Mouse (Mus musculus): ENCODE measurements around the gene Ptprn2. TPM values are rescaled to one million over a fixed set of nuclear protein-coding genes. Genes with fewer than 3 reads are reported as not detected.

Gene Ptprn2
- polyA plus RNA-seq, 1 experiment = 97.8 TPM

- no peak for TF ChIP-seq POLR2A (IDR thresholded peaks at IDR 0.05; ENCODE audit: borderline replicate concordance, insufficient read depth, low read length)
- no peak for TF ChIP-seq CTCF (IDR thresholded peaks at IDR 0.05; ENCODE audit: borderline replicate concordance, insufficient read depth, low read depth, low read length)
- Histone ChIP-seq H3K4me1 (ENCODE audit: control insufficient read depth, insufficient read depth, low read length) (peaks cover 11% of the 10 kb centered on the region), H3K4me3 (replicated peaks; ENCODE audit: insufficient read depth, low read depth, low read length) (no peak overlapping the region), H3K27ac (ENCODE audit: insufficient read depth, low read length) (no peak overlapping the region), H3K27me3 (ENCODE audit: control insufficient read depth, insufficient read depth, low read length) (no peaks in the 10 kb centered on the region)
- 70% methylated on average over 6 of the region's 6 CpGs for WGBS
- DNase-seq = no peak
These were observed 655.9 kb downstream of the Ptprn2 start for GRCm38 (mm10) chr12:117141394-117141793.

GRCm38 (mm10) chr12:117149176-117149575 lies 663.7 kb downstream of the Ptprn2 start:
- 43% methylated on average over 7 of the region's 7 CpGs for WGBS
- no peak overlapping the region for H3K4me3 ChIP-seq (replicated peaks; ENCODE audit: insufficient read depth, low read depth, low read length)
- DNase-seq = no peak
- no peaks in the 10 kb centered on the region; the same call in 1 of the 2 replicates for H3K27me3 ChIP-seq (ENCODE audit: control insufficient read depth, insufficient read depth, low read length)
- H3K27ac ChIP-seq (ENCODE audit: insufficient read depth, low read length) = no peak overlapping the region
- no peaks in the 10 kb centered on the region; the same call in 1 of the 2 replicates for H3K4me1 ChIP-seq (ENCODE audit: control insufficient read depth, insufficient read depth, low read length)
- TF ChIP-seq POLR2A (IDR thresholded peaks at IDR 0.05; ENCODE audit: borderline replicate concordance, insufficient read depth, low read length) (no peak), CTCF (IDR thresholded peaks at IDR 0.05; ENCODE audit: borderline replicate concordance, insufficient read depth, low read depth, low read length) (no peak)

GRCm38 (mm10) chr12:117150611-117151395 lies 665.3 kb downstream of the Ptprn2 start:
- WGBS = 29% methylated on average over 33 of the region's 33 CpGs
- Histone ChIP-seq H3K27me3 (ENCODE audit: control insufficient read depth, insufficient read depth, low read length) (peaks cover 1% of the 10 kb centered on the region; the same call in 1 of the 2 replicates), H3K4me1 (ENCODE audit: control insufficient read depth, insufficient read depth, low read length) (no peaks in the 10 kb centered on the region; the same call in 1 of the 2 replicates), H3K4me3 (replicated peaks; ENCODE audit: insufficient read depth, low read depth, low read length) (no peak overlapping the region), H3K27ac (ENCODE audit: insufficient read depth, low read length) (no peak overlapping the region)
- no peak for TF ChIP-seq CTCF (IDR thresholded peaks at IDR 0.05; ENCODE audit: borderline replicate concordance, insufficient read depth, low read depth, low read length)
- DNase-seq = no peak

- H3K4me1 ChIP-seq (ENCODE audit: control insufficient read depth, insufficient read depth, low read length) = no peaks in the 10 kb centered on the region; the same call in 1 of the 2 replicates
- H3K4me3 ChIP-seq (replicated peaks; ENCODE audit: insufficient read depth, low read depth, low read length) = no peak overlapping the region
- H3K27ac ChIP-seq (ENCODE audit: insufficient read depth, low read length) = no peak overlapping the region
- WGBS = 17% methylated on average over 7 of the region's 7 CpGs
- no peak for DNase-seq
- TF ChIP-seq CTCF (IDR thresholded peaks at IDR 0.05; ENCODE audit: borderline replicate concordance, insufficient read depth, low read depth, low read length) (no peak), POLR2A (IDR thresholded peaks at IDR 0.05; ENCODE audit: borderline replicate concordance, insufficient read depth, low read length) (no peak)
- H3K27me3 ChIP-seq (ENCODE audit: control insufficient read depth, insufficient read depth, low read length) = peaks cover 1% of the 10 kb centered on the region; the same call in 1 of the 2 replicates
These were observed 666.1 kb downstream of the Ptprn2 start for GRCm38 (mm10) chr12:117151611-117152010.

GRCm38 (mm10) chr12:117152366-117153165 lies 667.0 kb downstream of the Ptprn2 start:
- TF ChIP-seq POLR2A (IDR thresholded peaks at IDR 0.05; ENCODE audit: borderline replicate concordance, insufficient read depth, low read length) (no peak), CTCF (IDR thresholded peaks at IDR 0.05; ENCODE audit: borderline replicate concordance, insufficient read depth, low read depth, low read length) (no peak)
- DNase-seq = no peak
- 11% methylated on average over 28 of the region's 28 CpGs for WGBS
- H3K27me3 ChIP-seq (ENCODE audit: control insufficient read depth, insufficient read depth, low read length) = peaks cover 1% of the 10 kb centered on the region; the same call in 1 of the 2 replicates
- H3K27ac ChIP-seq (ENCODE audit: insufficient read depth, low read length) = no peak overlapping the region
- H3K4me1 ChIP-seq (ENCODE audit: control insufficient read depth, insufficient read depth, low read length) = no peaks in the 10 kb centered on the region; the same call in 1 of the 2 replicates
- no peak overlapping the region for H3K4me3 ChIP-seq (replicated peaks; ENCODE audit: insufficient read depth, low read depth, low read length)

- no peak overlapping the region for H3K27ac ChIP-seq (ENCODE audit: insufficient read depth, low read length)
- no peak for DNase-seq
- 5% methylated on average over 8 of the region's 8 CpGs for WGBS
- no peak overlapping the region for H3K4me3 ChIP-seq (replicated peaks; ENCODE audit: insufficient read depth, low read depth, low read length)
- TF ChIP-seq CTCF (IDR thresholded peaks at IDR 0.05; ENCODE audit: borderline replicate concordance, insufficient read depth, low read depth, low read length) (no peak), POLR2A (IDR thresholded peaks at IDR 0.05; ENCODE audit: borderline replicate concordance, insufficient read depth, low read length) (no peak)
- H3K4me1 ChIP-seq (ENCODE audit: control insufficient read depth, insufficient read depth, low read length) = no peaks in the 10 kb centered on the region; the same call in 1 of the 2 replicates
- H3K27me3 ChIP-seq (ENCODE audit: control insufficient read depth, insufficient read depth, low read length) = peaks cover 1% of the 10 kb centered on the region; the same call in 1 of the 2 replicates
These were observed 667.6 kb downstream of the Ptprn2 start for GRCm38 (mm10) chr12:117153166-117153480.

GRCm38 (mm10) chr12:117153671-117154355 lies 668.3 kb downstream of the Ptprn2 start:
- peak overlapping the region; percentile 33 for H3K4me3 ChIP-seq (replicated peaks; ENCODE audit: insufficient read depth, low read depth, low read length)
- DNase-seq = no peak
- H3K4me1 ChIP-seq (ENCODE audit: control insufficient read depth, insufficient read depth, low read length) = no peaks in the 10 kb centered on the region; the same call in 1 of the 2 replicates
- WGBS = under 1% methylated on average over 72 of the region's 73 CpGs
- TF ChIP-seq POLR2A (IDR thresholded peaks at IDR 0.05; ENCODE audit: borderline replicate concordance, insufficient read depth, low read length) (no peak), CTCF (IDR thresholded peaks at IDR 0.05; ENCODE audit: borderline replicate concordance, insufficient read depth, low read depth, low read length) (no peak)
- H3K27ac ChIP-seq (ENCODE audit: insufficient read depth, low read length) = no peak overlapping the region
- H3K27me3 ChIP-seq (ENCODE audit: control insufficient read depth, insufficient read depth, low read length) = peaks cover 1% of the 10 kb centered on the region; the same call in 1 of the 2 replicates
